Mouse (Mus musculus) hindbrain, postnatal 0 days (tissue): ENCODE results near the gene Dpysl5. TPM values are rescaled to one million over a fixed set of nuclear protein-coding genes. Genes with fewer than 3 reads are reported as not detected.

ENCODE experiments used
- ATAC-seq: fragments of 200-750 bp; cut with Nextera tagmentation; 2 replicates; pipeline ENCODE4 v1.8.0; 2017; ENCODE audit warnings: mild to moderate bottlenecking, moderate TSS enrichment, moderate library complexity
- DNase-seq: peaks from one replicate; pipeline ENCODE4 v3.0.0-alpha.2; 2015; ENCODE audit warnings: low spot score
- H3K27ac ChIP-seq: fragments of 300-500 bp; sonication (generic); 2 replicates; pipeline ENCODE4 v1.5.1; 2014; ENCODE audit warnings: mild to moderate bottlenecking
- H3K27me3 ChIP-seq: fragments of 300-500 bp; sonication (generic); 2 replicates; pipeline ENCODE4 v1.6.1; 2014; ENCODE audit warnings: low read length, mixed read lengths; ENCODE audit not compliant: insufficient read depth
- H3K36me3 ChIP-seq: fragments of 300-500 bp; sonication (generic); 2 replicates; pipeline ENCODE4 v1.6.1; 2014; ENCODE audit warnings: low read length, mixed read lengths; ENCODE audit not compliant: insufficient read depth
- H3K4me1 ChIP-seq: fragments of 300-500 bp; sonication (generic); 2 replicates; pipeline ENCODE4 v1.6.1; 2014; ENCODE audit warnings: antibody characterized with exemption, low read length, mixed read lengths; ENCODE audit not compliant: insufficient read depth
- H3K4me2 ChIP-seq: fragments of 300-500 bp; sonication (generic); 2 replicates; pipeline ENCODE4 v1.6.1; 2014; ENCODE audit warnings: low read depth, mild to moderate bottlenecking, low read length, moderate library complexity, mixed read lengths
- H3K4me3 ChIP-seq: fragments of 300-500 bp; sonication (generic); 2 replicates; pipeline ENCODE4 v1.5.1; 2014; ENCODE audit warnings: low read length
- H3K9ac ChIP-seq: fragments of 300-500 bp; sonication (generic); replicated peaks from 2 replicates; pipeline ENCODE4 v1.6.1; 2014; ENCODE audit warnings: mild to moderate bottlenecking, low read length, moderate library complexity, mixed read lengths
- H3K9me3 ChIP-seq: fragments of 300-500 bp; sonication (generic); 2 replicates; pipeline ENCODE4 v1.6.1; 2016; ENCODE audit warnings: low read length, mixed read lengths
- CTCF ChIP-seq: IDR thresholded peaks from 2 replicates; pipeline ENCODE4 v1.5.1; 2016; ENCODE audit warnings: antibody characterized with exemption, control low read depth, low read depth
- WGBS: fragments of 180-500 bp; shearing (Covaris S2); extraction: QIAGEN DNeasy Blood & Tissue Kit; methylation state at CpG from one replicate; pipeline ENCODE4 v1.1.7; 2014; 5-methylcytosine and 5-hydroxymethylcytosine counted together
- polyA plus RNA-seq: library from polyadenylated mRNA; unstranded; fragments of >200 nt; fragmentation: Nextera tagmentation; extraction: Ambion mirVana; gene quantifications from 2 replicates; pipeline ENCODE4 v1.2.1, GENCODE M21; 2015
- total RNA-seq: library from RNA; depleted of rRNA; stranded (reverse); fragments of >200 nt; gene quantifications from 2 replicates; pipeline ENCODE4 v1.2.3, GENCODE M21; 2014

Gene Dpysl5
- total and polyA plus RNA-seq, 2 experiments from 2014 or later = 148 to 261 TPM

- Histone ChIP-seq H3K4me3 (no peak overlapping the region), H3K9me3 (no peaks in the 10 kb centered on the region), H3K9ac (no peak overlapping the region), H3K4me1 (peaks cover 19% of the 10 kb centered on the region), H3K4me2 (no peak overlapping the region), H3K27ac (no peak overlapping the region), H3K36me3 (no peaks in the 10 kb centered on the region), H3K27me3 (no peaks in the 10 kb centered on the region)
- 61% methylated on average over 4 of the region's 4 CpGs for WGBS
- no peak for TF ChIP-seq CTCF
- no peak for DNase-seq
- ATAC-seq = no peak
Measured at GRCm38 (mm10) chr5:30734666-30735065, 23.3 kb downstream of the Dpysl5 start.

GRCm38 (mm10) chr5:30738127-30738828 lies 26.9 kb downstream of the Dpysl5 start:
- peaks cover 24% of the 10 kb centered on the region for H3K4me1 ChIP-seq
- TF ChIP-seq CTCF = no peak
- H3K9ac ChIP-seq = no peak overlapping the region; the same call in 1 of the 2 replicates
- H3K4me3 ChIP-seq = no peak overlapping the region
- H3K4me2 ChIP-seq = 0 out of 2 replicates have a peak overlapping the region, but pooled peaks have one; percentile 11
- H3K36me3 ChIP-seq = 0 out of 2 replicates have a peak, but pooled peaks cover under 1% of the 10 kb centered on the region
- peak overlapping the region; percentile 56 for H3K27ac ChIP-seq
- DNase-seq (peak; percentile 24), ATAC-seq (no peak)
- no peaks in the 10 kb centered on the region for H3K9me3 ChIP-seq
- H3K27me3 ChIP-seq = no peaks in the 10 kb centered on the region
- 18% methylated on average over 10 of the region's 10 CpGs for WGBS

GRCm38 (mm10) chr5:30739595-30739994 lies 28.2 kb downstream of the Dpysl5 start:
- TF ChIP-seq CTCF = no peak
- Histone ChIP-seq H3K36me3 (0 out of 2 replicates have a peak, but pooled peaks cover 5% of the 10 kb centered on the region), H3K27ac (no peak overlapping the region), H3K4me2 (no peak overlapping the region), H3K9me3 (no peaks in the 10 kb centered on the region), H3K27me3 (no peaks in the 10 kb centered on the region; the same call in 1 of the 2 replicates), H3K4me3 (no peak overlapping the region), H3K4me1 (peaks cover 24% of the 10 kb centered on the region), H3K9ac (no peak overlapping the region)
- ATAC-seq (no peak), DNase-seq (no peak)
- 39% methylated on average over 8 of the region's 8 CpGs for WGBS

- no peak overlapping the region for H3K4me2 ChIP-seq
- H3K4me3 ChIP-seq = no peak overlapping the region
- H3K27ac ChIP-seq = peak overlapping the region; percentile 56; the same call in 1 of the 2 replicates
- no peak for TF ChIP-seq CTCF
- DNase-seq (peak; percentile 71), ATAC-seq (peak; percentile 79)
- H3K9me3 ChIP-seq = no peaks in the 10 kb centered on the region
- no peak overlapping the region for H3K9ac ChIP-seq
- peaks cover 14% of the 10 kb centered on the region; the same call in 1 of the 2 replicates for H3K36me3 ChIP-seq
- 36% methylated on average over 12 of the region's 12 CpGs for WGBS
- 0 out of 2 replicates have a peak, but pooled peaks cover 5% of the 10 kb centered on the region for H3K4me1 ChIP-seq
- H3K27me3 ChIP-seq = no peaks in the 10 kb centered on the region
Measured at GRCm38 (mm10) chr5:30749582-30750311, 38.4 kb downstream of the Dpysl5 start.

- no peak overlapping the region for H3K9ac ChIP-seq
- peak; percentile 27 for DNase-seq
- 0 out of 2 replicates have a peak, but pooled peaks cover 5% of the 10 kb centered on the region for H3K4me1 ChIP-seq
- ATAC-seq = no peak
- TF ChIP-seq CTCF = no peak
- no peaks in the 10 kb centered on the region for H3K9me3 ChIP-seq
- H3K27me3 ChIP-seq = no peaks in the 10 kb centered on the region
- H3K4me2 ChIP-seq = no peak overlapping the region
- H3K4me3 ChIP-seq = no peak overlapping the region
- no peak overlapping the region for H3K27ac ChIP-seq
- WGBS = 46% methylated on average over 5 of the region's 5 CpGs
- H3K36me3 ChIP-seq = peaks cover 14% of the 10 kb centered on the region; the same call in 1 of the 2 replicates
Measured at GRCm38 (mm10) chr5:30751071-30751470, 39.7 kb downstream of the Dpysl5 start.

GRCm38 (mm10) chr5:30753128-30753527 lies 41.8 kb downstream of the Dpysl5 start:
- peak; percentile 72 for DNase-seq

More at GRCm38 (mm10) chr5:30753128-30753527, 41.8 kb downstream of the Dpysl5 start:
- 52% methylated on average over 4 of the region's 4 CpGs for WGBS
- Histone ChIP-seq H3K9ac (no peak overlapping the region), H3K4me1 (0 out of 2 replicates have a peak, but pooled peaks cover 5% of the 10 kb centered on the region), H3K9me3 (no peaks in the 10 kb centered on the region), H3K4me2 (no peak overlapping the region), H3K27ac (0 out of 2 replicates have a peak overlapping the region, but pooled peaks have one; percentile 45), H3K27me3 (no peaks in the 10 kb centered on the region), H3K4me3 (no peak overlapping the region), H3K36me3 (0 out of 2 replicates have a peak, but pooled peaks cover 6% of the 10 kb centered on the region)
- peak; percentile 55; the same call in 1 of the 2 replicates for ATAC-seq
- TF ChIP-seq CTCF = no peak
